Mouse (Mus musculus): ENCODE data around the gene Zer1. TPM values are rescaled to one million over a fixed set of nuclear protein-coding genes. Genes with fewer than 3 reads are reported as not detected.
A peak's percentile ranks its signal among the peaks of the same experiment; 100 is the strongest.

Zer1 gene
- polyA plus RNA-seq, 1 experiment from 2014 or later, result 14.5 TPM

GRCm38 (mm10) chr2:30092280-30092918 is 32.0 kb downstream of the Zer1 start:
- H3K4me1 ChIP-seq, result peaks cover 22% of the 10 kb centered on the region
- WGBS, result 58% methylated on average over 6 of the region's 6 CpGs
- peak overlapping the region; percentile 87; the same call in 1 of the 2 replicates for H3K4me2 ChIP-seq (replicated peaks)
- ATAC-seq (replicated peaks), result no peak
- H3K36me3 ChIP-seq, result peaks cover 6% of the 10 kb centered on the region; the same call in 1 of the 2 replicates
- H3K9me3 ChIP-seq, result no peaks in the 10 kb centered on the region
- H3K27ac ChIP-seq (replicated peaks), result no peak overlapping the region
- peak overlapping the region; percentile 66 for H3K4me3 ChIP-seq
- no peaks in the 10 kb centered on the region for H3K27me3 ChIP-seq
- no peak overlapping the region for H3K9ac ChIP-seq (replicated peaks)

GRCm38 (mm10) chr2:30091521-30091920 is 32.9 kb downstream of the Zer1 start:
- H3K4me1 ChIP-seq, result peaks cover 22% of the 10 kb centered on the region
- ATAC-seq (replicated peaks), result no peak
- 93% methylated on average over 12 of the region's 12 CpGs for WGBS

GRCm38 (mm10) chr2:30087310-30087709 is 37.1 kb downstream of the Zer1 start:
- H3K27ac ChIP-seq (replicated peaks), result no peak overlapping the region

More at GRCm38 (mm10) chr2:30091521-30091920, 32.9 kb downstream of the Zer1 start:
- no peaks in the 10 kb centered on the region for H3K27me3 ChIP-seq
- H3K9me3 ChIP-seq, result no peaks in the 10 kb centered on the region
- H3K9ac ChIP-seq (replicated peaks), result no peak overlapping the region
- H3K36me3 ChIP-seq, result peaks cover 5% of the 10 kb centered on the region; the same call in 1 of the 2 replicates
- H3K27ac ChIP-seq (replicated peaks), result no peak overlapping the region
- H3K4me3 ChIP-seq, result no peak overlapping the region
- no peak overlapping the region for H3K4me2 ChIP-seq (replicated peaks)

GRCm38 (mm10) chr2:30084632-30085031 is 39.8 kb downstream of the Zer1 start:
- 0 out of 2 replicates have a peak, but pooled peaks cover 4% of the 10 kb centered on the region for H3K4me1 ChIP-seq
- H3K27ac ChIP-seq (replicated peaks), result no peak overlapping the region
- ATAC-seq (replicated peaks), result peak; percentile 60; the same call in 1 of the 2 replicates
- no peaks in the 10 kb centered on the region for H3K9me3 ChIP-seq
- no peak overlapping the region for H3K9ac ChIP-seq (replicated peaks)
- H3K36me3 ChIP-seq, result no peaks in the 10 kb centered on the region
- 12% methylated on average over 12 of the region's 12 CpGs for WGBS
- H3K27me3 ChIP-seq, result no peaks in the 10 kb centered on the region
- peak overlapping the region; percentile 30 for H3K4me2 ChIP-seq (replicated peaks)
- 0 out of 2 replicates have a peak overlapping the region, but pooled peaks have one; percentile 13 for H3K4me3 ChIP-seq

More at GRCm38 (mm10) chr2:30087310-30087709, 37.1 kb downstream of the Zer1 start:
- H3K4me1 ChIP-seq, result 0 out of 2 replicates have a peak, but pooled peaks cover 4% of the 10 kb centered on the region
- ATAC-seq (replicated peaks), result no peak
- H3K27me3 ChIP-seq, result no peaks in the 10 kb centered on the region
- no peaks in the 10 kb centered on the region for H3K9me3 ChIP-seq
- H3K4me2 ChIP-seq (replicated peaks), result no peak overlapping the region
- WGBS, result 91% methylated on average over 4 of the region's 4 CpGs
- H3K9ac ChIP-seq (replicated peaks), result no peak overlapping the region
- no peak overlapping the region for H3K4me3 ChIP-seq
- H3K36me3 ChIP-seq, result peaks cover 5% of the 10 kb centered on the region; the same call in 1 of the 2 replicates

- H3K27ac ChIP-seq (replicated peaks), result no peak overlapping the region
- H3K27me3 ChIP-seq, result no peaks in the 10 kb centered on the region
- H3K9me3 ChIP-seq, result no peaks in the 10 kb centered on the region
- no peaks in the 10 kb centered on the region for H3K36me3 ChIP-seq
- 0 out of 2 replicates have a peak, but pooled peaks cover 4% of the 10 kb centered on the region for H3K4me1 ChIP-seq
- H3K4me3 ChIP-seq, result no peak overlapping the region
- peak overlapping the region; percentile 30 for H3K4me2 ChIP-seq (replicated peaks)
- H3K9ac ChIP-seq (replicated peaks), result no peak overlapping the region
- 56% methylated on average over 5 of the region's 5 CpGs for WGBS
- no peak for ATAC-seq (replicated peaks)
Observed at GRCm38 (mm10) chr2:30084113-30084512, 40.3 kb downstream of the Zer1 start.

- Histone ChIP-seq H3K4me1 (peaks cover 18% of the 10 kb centered on the region), H3K27me3 (no peaks in the 10 kb centered on the region), H3K4me2 (replicated peaks) (no peak overlapping the region), H3K9ac (replicated peaks) (no peak overlapping the region), H3K9me3 (no peaks in the 10 kb centered on the region), H3K27ac (replicated peaks) (no peak overlapping the region), H3K4me3 (no peak overlapping the region), H3K36me3 (no peaks in the 10 kb centered on the region)
- WGBS, result 90% methylated on average over 15 of the region's 15 CpGs
- ATAC-seq (replicated peaks), result no peak
Observed at GRCm38 (mm10) chr2:30080181-30080800, 44.1 kb downstream of the Zer1 start.

- WGBS, result 73% methylated on average over 4 of the region's 4 CpGs
- no peak overlapping the region for H3K4me2 ChIP-seq (replicated peaks)
- ATAC-seq (replicated peaks), result no peak
- no peaks in the 10 kb centered on the region for H3K9me3 ChIP-seq
- peaks cover 14% of the 10 kb centered on the region for H3K4me1 ChIP-seq
- H3K9ac ChIP-seq (replicated peaks), result no peak overlapping the region
- no peaks in the 10 kb centered on the region; the same call in none of the 2 replicates for H3K36me3 ChIP-seq
- no peak overlapping the region for H3K27ac ChIP-seq (replicated peaks)
- H3K4me3 ChIP-seq, result no peak overlapping the region
- H3K27me3 ChIP-seq, result no peaks in the 10 kb centered on the region
Observed at GRCm38 (mm10) chr2:30078760-30079159, 45.6 kb downstream of the Zer1 start.

- H3K9ac ChIP-seq (replicated peaks), result peak overlapping the region; percentile 34; the same call in 1 of the 2 replicates
- no peaks in the 10 kb centered on the region for H3K9me3 ChIP-seq
- peak overlapping the region; percentile 94 for H3K4me2 ChIP-seq (replicated peaks)
- H3K4me1 ChIP-seq, result peaks cover 14% of the 10 kb centered on the region
- H3K27ac ChIP-seq (replicated peaks), result no peak overlapping the region
- ATAC-seq (replicated peaks), result no peak
- H3K4me3 ChIP-seq, result peak overlapping the region; percentile 44
- H3K36me3 ChIP-seq, result no peaks in the 10 kb centered on the region; the same call in none of the 2 replicates
- no peaks in the 10 kb centered on the region for H3K27me3 ChIP-seq
- 23% methylated on average over 10 of the region's 10 CpGs for WGBS
Observed at GRCm38 (mm10) chr2:30078349-30078712, 46.1 kb downstream of the Zer1 start.

GRCm38 (mm10) chr2:30077502-30078348 is 46.7 kb downstream of the Zer1 start, which contains the start of gene Pkn3:
Pkn3 (plus strand) TSS chr2:30077684.
- H3K9me3 ChIP-seq, result no peaks in the 10 kb centered on the region
- H3K4me3 ChIP-seq, result peak within 1 kb of the TSS; percentile 44
- H3K36me3 ChIP-seq, result peaks cover 4% of the 10 kb centered on the region
- no peaks in the 10 kb centered on the region for H3K27me3 ChIP-seq
- H3K4me1 ChIP-seq, result peaks cover 14% of the 10 kb centered on the region
- peak within 1 kb of the TSS; percentile 34 for H3K9ac ChIP-seq (replicated peaks)
- ATAC-seq (replicated peaks), result peak; percentile 80
- H3K27ac ChIP-seq (replicated peaks), result 0 out of 2 replicates have a peak within 1 kb of the TSS, but pooled peaks have one; percentile 19
- WGBS, result under 1% methylated on average over 52 of the region's 53 CpGs
- peak within 1 kb of the TSS; percentile 94 for H3K4me2 ChIP-seq (replicated peaks)

- Histone ChIP-seq H3K27ac (replicated peaks) (no peak overlapping the region), H3K9ac (replicated peaks) (peak overlapping the region; percentile 29)
Observed at GRCm38 (mm10) chr2:30076959-30077358, 47.4 kb downstream of the Zer1 start.

GRCm38 (mm10) chr2:30076439-30076838 is 47.9 kb downstream of the Zer1 start:
- Histone ChIP-seq H3K9me3 (no peaks in the 10 kb centered on the region), H3K4me3 (no peak overlapping the region), H3K9ac (replicated peaks) (no peak overlapping the region), H3K36me3 (peaks cover 11% of the 10 kb centered on the region), H3K27ac (replicated peaks) (no peak overlapping the region), H3K27me3 (no peaks in the 10 kb centered on the region), H3K4me2 (replicated peaks) (no peak overlapping the region), H3K4me1 (peaks cover 14% of the 10 kb centered on the region)
- no peak for ATAC-seq (replicated peaks)
- WGBS, result 90% methylated on average over 9 of the region's 9 CpGs

More at GRCm38 (mm10) chr2:30076959-30077358, 47.4 kb downstream of the Zer1 start:
- peaks cover 14% of the 10 kb centered on the region for H3K4me1 ChIP-seq
- peak overlapping the region; percentile 94 for H3K4me2 ChIP-seq (replicated peaks)
- peak overlapping the region; percentile 44 for H3K4me3 ChIP-seq
- H3K36me3 ChIP-seq, result peaks cover 9% of the 10 kb centered on the region
- WGBS, result 64% methylated on average over 6 of the region's 6 CpGs
- H3K9me3 ChIP-seq, result no peaks in the 10 kb centered on the region
- no peaks in the 10 kb centered on the region for H3K27me3 ChIP-seq
- ATAC-seq (replicated peaks), result peak; percentile 5; the same call in 1 of the 2 replicates
